In genomic region chr17:86254285-86254684, GRCm38 (mm10) we compare ENCODE assay signal across 9 mouse cellular contexts.
DNase-seq lines count a peak whose midpoint lies in the region; ATAC-seq and TF ChIP-seq lines count a peak whose summit lies in the region.
"Had no signal": no experiment of that assay in that cellular context is flagged by ENCODE, and none has a peak within 500 bp of the region (broad histone marks: within the 10 kb centered on the region; RNA-seq: fewer than 3 reads in every experiment).

No protein-coding gene starts in this region.

- TF ChIP-seq EP300 in liver, postnatal 0 days (IDR thresholded peaks at IDR 0.05; ENCODE audit: low read depth) = no peak

- H3K4me3 ChIP-seq in midbrain, embryonic 13.5 days (replicated peaks) = no peak overlapping the region
- H3K4me3 ChIP-seq in midbrain, embryonic 10.5 days = no peak overlapping the region
- no peak overlapping the region for H3K4me3 ChIP-seq in liver, postnatal 0 days (ENCODE audit: low read depth, low read length)
- H3K4me3 ChIP-seq: myocyte had no signal

- 0 out of 2 replicates have a peak, but pooled peaks cover 4% of the 10 kb centered on the region for H3K4me1 ChIP-seq in midbrain, embryonic 13.5 days (replicated peaks)
- H3K4me1 ChIP-seq in midbrain, embryonic 10.5 days = no peaks in the 10 kb centered on the region
- no peaks in the 10 kb centered on the region for H3K4me1 ChIP-seq in liver, postnatal 0 days (ENCODE audit: insufficient read depth)

- DNase-seq in midbrain, embryonic 10.5 days (ENCODE audit: low spot score) = no peak
- peak; percentile 78 to 79 for DNase-seq in frontal cortex, postnatal 10 days (ENCODE audit: low spot score in 2 of 2)
- peak; percentile 81 for DNase-seq in layer of hippocampus, adult 11-12 months (ENCODE audit: low spot score)
- DNase-seq in right cerebral cortex, adult 2 months (ENCODE audit: low spot score in 2 of 2) = peak; percentile 53 to 71
- DNase-seq in liver, postnatal 0 days = no peak

- H3K36me3 ChIP-seq in midbrain, embryonic 13.5 days = no peaks in the 10 kb centered on the region
- peaks cover 3% of the 10 kb centered on the region; the same call in 1 of the 2 replicates for H3K36me3 ChIP-seq in midbrain, embryonic 10.5 days
- no peaks in the 10 kb centered on the region for H3K36me3 ChIP-seq in liver, postnatal 0 days (replicated peaks; ENCODE audit: insufficient read depth, low read length)

- 94% methylated on average over 8 of the region's 8 CpGs for WGBS in midbrain, embryonic 13.5 days
- 95% methylated on average over 8 of the region's 8 CpGs for WGBS in midbrain, embryonic 10.5 days
- WGBS in liver, postnatal 0 days (ENCODE audit: insufficient replicate concordance) = 89% methylated on average over 8 of the region's 8 CpGs

- H3K4me2 ChIP-seq in midbrain, embryonic 13.5 days (replicated peaks) = no peak overlapping the region
- H3K4me2 ChIP-seq in liver, postnatal 0 days (ENCODE audit: low read depth, low read length) = no peak overlapping the region

- H3K27me3 ChIP-seq in midbrain, embryonic 13.5 days = no peaks in the 10 kb centered on the region
- no peaks in the 10 kb centered on the region for H3K27me3 ChIP-seq in midbrain, embryonic 10.5 days (ENCODE audit: low read depth, poor library complexity, severe bottlenecking)
- no peaks in the 10 kb centered on the region for H3K27me3 ChIP-seq in liver, postnatal 0 days (ENCODE audit: insufficient read depth, low read length)

- H3K27ac ChIP-seq in midbrain, embryonic 13.5 days = no peak overlapping the region; the same call in 1 of the 2 replicates
- H3K27ac ChIP-seq in midbrain, embryonic 10.5 days (replicated peaks) = no peak overlapping the region
- no peak overlapping the region for H3K27ac ChIP-seq in liver, postnatal 0 days (ENCODE audit: low read depth)

- H3K9ac ChIP-seq in midbrain, embryonic 13.5 days (replicated peaks) = no peak overlapping the region
- no peak overlapping the region for H3K9ac ChIP-seq in liver, postnatal 0 days (replicated peaks)

- H3K9me3 ChIP-seq in midbrain, embryonic 13.5 days = 0 out of 2 replicates have a peak, but pooled peaks cover 7% of the 10 kb centered on the region
- peaks cover 8% of the 10 kb centered on the region for H3K9me3 ChIP-seq in midbrain, embryonic 10.5 days (replicated peaks)
- H3K9me3 ChIP-seq in liver, postnatal 0 days (ENCODE audit: low read length) = no peaks in the 10 kb centered on the region

- TF ChIP-seq CTCF in liver, postnatal 0 days (IDR thresholded peaks at IDR 0.05; ENCODE audit: low read depth) = no peak

- ATAC-seq in midbrain, embryonic 13.5 days = peak; percentile 41
- ATAC-seq in cerebellum, adult (ENCODE audit: insufficient number of reproducible peaks, low FRiP score, low TSS enrichment) = peak; percentile 54
- no peak for ATAC-seq in monocyte, adult 5-6 weeks (replicated peaks; ENCODE audit: insufficient number of reproducible peaks, low FRiP score, low TSS enrichment, poor library complexity, severe bottlenecking)
- no peak for ATAC-seq in liver, postnatal 0 days

Comparison
In these comparisons a context has a peak if more than half of its experiments do, and no peak if none do; other contexts are left out.
1. ATAC-seq: peak in midbrain, embryonic 13.5 days (single experiment) and cerebellum, adult (single experiment); none in monocyte, adult 5-6 weeks (single experiment) and liver, postnatal 0 days (single experiment).
2. DNase-seq: peak in frontal cortex, postnatal 10 days (2 of 2), layer of hippocampus, adult 11-12 months (single experiment) and right cerebral cortex, adult 2 months (2 of 2); none in midbrain, embryonic 10.5 days (single experiment) and liver, postnatal 0 days (single experiment).